Mouse (Mus musculus) MEL (cell line): ENCODE results near the gene Arhgap42. TPM values are rescaled to one million over a fixed set of nuclear protein-coding genes. Genes with fewer than 3 reads are reported as not detected.

Experiments used
- DNase-seq: peaks from one replicate; pipeline ENCODE4 v3.0.0; 2011; ENCODE audit warnings: low read depth, low spot score
- H3K27ac ChIP-seq: 2 replicates; pipeline ENCODE4 v1.5.1; 2012; ENCODE audit warnings: low read depth, mild to moderate bottlenecking, control low read depth, low read length, moderate library complexity; ENCODE audit not compliant: control insufficient read depth
- H3K27me3 ChIP-seq, 2 experiments: fragments of 150-350 bp in 1 of 2; sonication (generic) in 1 of 2; 2 replicates each; pipeline ENCODE4 v1.6.1; 2012; ENCODE audit warnings: low read length in 2 of 2, mild to moderate bottlenecking in 2 of 2, improper control_type of control experiment in 1 of 2, moderate library complexity in 1 of 2; ENCODE audit not compliant: insufficient read depth in 2 of 2, control insufficient read depth in 1 of 2
- H3K36me3 ChIP-seq, 2 experiments: 2 replicates each; pipeline ENCODE4 v1.6.1; 2012 to 2014; ENCODE audit warnings: low read length in 2 of 2, improper control_type of control experiment in 1 of 2, inconsistent platforms in 1 of 2, mild to moderate bottlenecking in 1 of 2; ENCODE audit not compliant: insufficient read depth in 2 of 2, control insufficient read depth in 1 of 2
- H3K4me1 ChIP-seq, 2 experiments: fragments of 150-350 bp in 1 of 2; sonication (generic) in 1 of 2; 2 replicates each; pipeline ENCODE4 v1.6.1; 2012; ENCODE audit warnings: low read length in 2 of 2, improper control_type of control experiment in 1 of 2, mild to moderate bottlenecking in 1 of 2; ENCODE audit not compliant: insufficient read depth in 2 of 2, control insufficient read depth in 1 of 2
- H3K4me3 ChIP-seq, 2 experiments: fragments of 150-350 bp in 1 of 2; sonication (generic) in 1 of 2; 2 replicates each; pipeline ENCODE4 v1.5.1; 2012; ENCODE audit warnings: low read depth in 2 of 2, low read length in 2 of 2, mild to moderate bottlenecking in 2 of 2, moderate library complexity in 2 of 2, control low read depth in 1 of 2, improper control_type of control experiment in 1 of 2; ENCODE audit not compliant: control insufficient read depth in 1 of 2, insufficient read depth in 1 of 2
- H3K79me2 ChIP-seq: 2 replicates; pipeline ENCODE4 v1.6.1; 2012; ENCODE audit warnings: mild to moderate bottlenecking, low read length, moderate library complexity; ENCODE audit not compliant: control insufficient read depth, poor library complexity, insufficient read depth
- H3K9ac ChIP-seq: 2 replicates; pipeline ENCODE4 v1.6.1; 2012; ENCODE audit warnings: low read depth, mild to moderate bottlenecking, control low read depth, low read length, moderate library complexity; ENCODE audit not compliant: control insufficient read depth, poor library complexity, severe bottlenecking
- H3K9me3 ChIP-seq: fragments of 150-350 bp; sonication (generic); replicated peaks from 2 replicates; pipeline ENCODE4 v1.6.1; 2012; ENCODE audit warnings: mild to moderate bottlenecking, low read length, improper control_type of control experiment, moderate library complexity; ENCODE audit not compliant: insufficient read depth
- BHLHE40 ChIP-seq: IDR thresholded peaks from 2 replicates; pipeline ENCODE4 v1.6.1; 2012; ENCODE audit warnings: low read depth, mild to moderate bottlenecking, inconsistent platforms, low read length, improper control_type of control experiment, borderline replicate concordance
- CHD1 ChIP-seq: IDR thresholded peaks from 2 replicates; pipeline ENCODE4 v1.6.1; 2012; ENCODE audit warnings: low read depth, mild to moderate bottlenecking, inconsistent platforms, low read length, improper control_type of control experiment
- CHD2 ChIP-seq: IDR thresholded peaks from 2 replicates; pipeline ENCODE4 v1.6.1; 2011; ENCODE audit warnings: low read length, improper control_type of control experiment
- E2F4 ChIP-seq: IDR thresholded peaks from 2 replicates; pipeline ENCODE4 v1.6.1; 2011; ENCODE audit warnings: low read depth, low read length, improper control_type of control experiment, borderline replicate concordance
- ELF1 ChIP-seq: IDR thresholded peaks from 2 replicates; pipeline ENCODE4 v1.6.1; 2014; ENCODE audit warnings: low read depth, mild to moderate bottlenecking, inconsistent platforms, low read length, improper control_type of control experiment, moderate library complexity
- GABPA ChIP-seq: IDR thresholded peaks from 2 replicates; pipeline ENCODE4 v1.6.1; 2012; ENCODE audit warnings: low read depth, mild to moderate bottlenecking, inconsistent platforms, low read length, improper control_type of control experiment, moderate library complexity
- JUND ChIP-seq: IDR thresholded peaks from 2 replicates; pipeline ENCODE4 v1.6.1; 2011; ENCODE audit warnings: low read depth, mild to moderate bottlenecking, improper control_type of control experiment, low read length
- MAX ChIP-seq: IDR thresholded peaks from 2 replicates; pipeline ENCODE4 v1.6.1; 2011; ENCODE audit warnings: low read length, improper control_type of control experiment
- MYC ChIP-seq: IDR thresholded peaks from 2 replicates; pipeline ENCODE4 v1.6.1; 2011; ENCODE audit warnings: low read depth, mild to moderate bottlenecking, low read length, improper control_type of control experiment, moderate library complexity
- NRF1 ChIP-seq: IDR thresholded peaks from 2 replicates; pipeline ENCODE4 v1.6.1; 2014; ENCODE audit warnings: low read depth, mild to moderate bottlenecking, inconsistent platforms, low read length, improper control_type of control experiment, moderate library complexity; ENCODE audit not compliant: poor library complexity, insufficient read depth, severe bottlenecking
- POLR2A ChIP-seq, 2 experiments: IDR thresholded peaks; 2 replicates each; pipeline ENCODE4 v1.6.1; 2011 to 2012; ENCODE audit warnings: low read length in 2 of 2, mild to moderate bottlenecking in 2 of 2, control low read depth in 1 of 2, improper control_type of control experiment in 1 of 2, low read depth in 1 of 2, moderate library complexity in 1 of 2; ENCODE audit not compliant: control insufficient read depth in 1 of 2, insufficient read depth in 1 of 2, poor library complexity in 1 of 2
- POLR2AphosphoS2 ChIP-seq: IDR thresholded peaks from 2 replicates; pipeline ENCODE4 v1.6.1; 2011; ENCODE audit warnings: low read length, improper control_type of control experiment
- POLR2AphosphoS5 ChIP-seq: IDR thresholded peaks from 2 replicates; pipeline ENCODE4 v1.6.1; 2012; ENCODE audit warnings: low read depth, borderline replicate concordance, mild to moderate bottlenecking, inconsistent platforms, low read length, moderate library complexity, mixed read lengths
- SMC3 ChIP-seq: IDR thresholded peaks from 2 replicates; pipeline ENCODE4 v1.6.1; 2011; ENCODE audit warnings: low read depth, low read length, improper control_type of control experiment
- TAL1 ChIP-seq: IDR thresholded peaks from 2 replicates; pipeline ENCODE4 v1.6.1; 2012; ENCODE audit warnings: mild to moderate bottlenecking, inconsistent platforms, low read length, moderate library complexity, mixed read lengths
- TCF12 ChIP-seq: IDR thresholded peaks from 2 replicates; pipeline ENCODE4 v1.6.1; 2014; ENCODE audit warnings: low read depth, mild to moderate bottlenecking, inconsistent platforms, low read length, improper control_type of control experiment, moderate library complexity
- USF2 ChIP-seq, 2 experiments: IDR thresholded peaks; 2 replicates each; pipeline ENCODE4 v1.6.1; 2011 to 2012; ENCODE audit warnings: improper control_type of control experiment in 2 of 2, low read length in 2 of 2, borderline replicate concordance in 1 of 2, inconsistent platforms in 1 of 2, low read depth in 1 of 2, mild to moderate bottlenecking in 1 of 2; ENCODE audit not compliant: insufficient read depth in 1 of 2
- ZKSCAN1 ChIP-seq: IDR thresholded peaks from 2 replicates; pipeline ENCODE4 v1.6.1; 2012; ENCODE audit warnings: low read depth, mild to moderate bottlenecking, inconsistent platforms, low read length, improper control_type of control experiment, moderate library complexity
- ZNF384 ChIP-seq: IDR thresholded peaks from 2 replicates; pipeline ENCODE4 v1.6.1; 2012; ENCODE audit warnings: low read depth, mild to moderate bottlenecking, inconsistent platforms, low read length, improper control_type of control experiment
- polyA plus RNA-seq, 2 experiments: library from polyadenylated mRNA; stranded (reverse) in 1 of 2; unstranded in 1 of 2; fragments of >175 nt in 1 of 2; fragments of >200 nt in 1 of 2; gene quantifications; 2 replicates each; pipeline versions ENCODE4 v1.2.1 to v1.2.4; 2012; ENCODE audit warnings: low replicate concordance in 2 of 2, low read depth in 1 of 2; ENCODE audit not compliant: insufficient read length in 2 of 2, insufficient read depth in 1 of 2, missing spikeins in 1 of 2
- total RNA-seq: library from RNA; depleted of rRNA; stranded (reverse); fragments of 300-350 nt; gene quantifications from 2 replicates; pipeline ENCODE4 v1.2.3, GENCODE M21; 2012

The Arhgap42 gene
- total and polyA plus RNA-seq, 3 experiments, result not detected

GRCm38 (mm10) chr9:9160736-9161135 is 78.2 kb downstream of the Arhgap42 start:
- H3K27me3 ChIP-seq, result no peaks in the 10 kb centered on the region
- H3K9me3 ChIP-seq, result no peaks in the 10 kb centered on the region
- H3K4me3 ChIP-seq, result no peak overlapping the region
- no peak for DNase-seq
- no peak overlapping the region for H3K27ac ChIP-seq
- no peaks in the 10 kb centered on the region for H3K79me2 ChIP-seq
- no peaks in the 10 kb centered on the region for H3K4me1 ChIP-seq
- H3K36me3 ChIP-seq, result no peaks in the 10 kb centered on the region
- no peak overlapping the region for H3K9ac ChIP-seq
- TF ChIP-seq CHD1 (no peak), BHLHE40 (no peak), GABPA (no peak)

- no peaks in the 10 kb centered on the region for H3K36me3 ChIP-seq
- H3K9me3 ChIP-seq, result no peaks in the 10 kb centered on the region
- no peak for DNase-seq
- H3K27me3 ChIP-seq, result no peaks in the 10 kb centered on the region
- no peaks in the 10 kb centered on the region for H3K79me2 ChIP-seq
- no peak overlapping the region for H3K27ac ChIP-seq
- TF ChIP-seq NRF1 (no peak), ZKSCAN1 (no peak), ELF1 (no peak), POLR2A (IDR thresholded peaks at IDR 0.05; ENCODE audit: control insufficient read depth in 1 of 2, insufficient read depth in 1 of 2, low read depth in 1 of 2, low read length in 2 of 2, poor library complexity in 1 of 2) (no peak), SMC3 (no peak), MYC (no peak), E2F4 (no peak), ZNF384 (no peak), CHD1 (no peak)
- no peaks in the 10 kb centered on the region for H3K4me1 ChIP-seq
- H3K4me3 ChIP-seq, result no peak overlapping the region
- H3K9ac ChIP-seq, result no peak overlapping the region
These were observed 80.7 kb downstream of the Arhgap42 start for GRCm38 (mm10) chr9:9158241-9158640.

- H3K27ac ChIP-seq, result no peak overlapping the region
- no peak for TF ChIP-seq ZKSCAN1
- no peak for TF ChIP-seq TCF12
- no peak for TF ChIP-seq TAL1
- no peak for TF ChIP-seq MAX
- TF ChIP-seq JUND, result no peak
- TF ChIP-seq USF2 (IDR thresholded peaks at IDR 0.05; ENCODE audit: borderline replicate concordance in 1 of 2, insufficient read depth in 1 of 2, low read depth in 1 of 2, low read length in 2 of 2), result no peak
- no peak for TF ChIP-seq POLR2AphosphoS2
- TF ChIP-seq POLR2AphosphoS5, result no peak
- no peak for TF ChIP-seq CHD2
- TF ChIP-seq CHD1, result no peak
- TF ChIP-seq GABPA, result no peak
These were observed 81.5 kb downstream of the Arhgap42 start for GRCm38 (mm10) chr9:9157425-9157824.

More at GRCm38 (mm10) chr9:9157425-9157824, 81.5 kb downstream of the Arhgap42 start:
- Histone ChIP-seq H3K4me1 (no peaks in the 10 kb centered on the region), H3K27me3 (no peaks in the 10 kb centered on the region), H3K36me3 (no peaks in the 10 kb centered on the region), H3K9ac (no peak overlapping the region), H3K79me2 (no peaks in the 10 kb centered on the region), H3K9me3 (no peaks in the 10 kb centered on the region), H3K4me3 (no peak overlapping the region)
- DNase-seq, result no peak
